Mouse (Mus musculus): ENCODE results near the gene Gm17304. TPM values are rescaled to one million over a fixed set of nuclear protein-coding genes. Genes with fewer than 3 reads are reported as not detected.

The Gm17304 gene
- total RNA-seq, 2 experiments from 2014 or later: not detected

DNA sequence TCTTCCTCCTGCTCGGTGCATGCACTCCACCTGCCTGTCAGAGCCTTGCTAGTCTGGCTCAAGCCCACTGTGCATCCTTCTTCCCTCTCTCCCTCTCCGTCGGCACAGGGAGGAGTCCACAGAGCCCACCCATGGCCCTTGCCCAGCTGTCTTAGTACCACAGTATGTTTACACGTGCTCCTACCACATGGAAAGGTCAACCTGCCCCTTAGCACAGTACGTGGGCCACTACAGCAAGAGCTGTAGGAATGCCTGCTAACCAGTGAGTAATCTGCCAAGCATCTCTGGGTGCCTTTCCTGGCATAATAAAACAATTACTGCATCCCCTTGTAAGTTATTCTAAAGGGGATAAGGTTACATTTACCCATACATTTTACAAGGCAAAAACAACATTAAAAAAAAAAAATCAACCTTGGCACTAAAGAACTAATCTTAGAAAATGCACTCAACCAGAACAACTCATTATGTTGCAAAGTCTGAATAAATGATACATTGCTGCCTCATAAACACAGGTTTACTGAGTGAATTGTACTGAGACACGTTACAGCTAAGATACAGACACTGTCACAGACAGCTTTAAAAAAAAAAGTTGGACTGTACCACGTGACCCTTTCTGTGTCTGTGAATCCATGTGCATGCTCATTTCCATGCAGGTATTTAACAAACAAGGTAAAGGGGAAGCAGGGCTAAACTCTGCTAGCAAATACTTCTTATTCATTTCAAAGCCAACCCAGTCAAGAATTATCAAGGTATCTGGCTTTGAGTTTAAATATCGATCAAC, 19.7 kb downstream of the Gm17304 start:
- TF ChIP-seq CTCF (IDR thresholded peaks at IDR 0.05): no peak
- Histone ChIP-seq H3K4me3 (no peak overlapping the region), H3K27ac (no peak overlapping the region)
- no peak for DNase-seq (ENCODE audit: extremely low spot score in 1 of 2, low spot score in 2 of 2)
- intact Hi-C loops (cut with DNase I): no loop called here

DNA sequence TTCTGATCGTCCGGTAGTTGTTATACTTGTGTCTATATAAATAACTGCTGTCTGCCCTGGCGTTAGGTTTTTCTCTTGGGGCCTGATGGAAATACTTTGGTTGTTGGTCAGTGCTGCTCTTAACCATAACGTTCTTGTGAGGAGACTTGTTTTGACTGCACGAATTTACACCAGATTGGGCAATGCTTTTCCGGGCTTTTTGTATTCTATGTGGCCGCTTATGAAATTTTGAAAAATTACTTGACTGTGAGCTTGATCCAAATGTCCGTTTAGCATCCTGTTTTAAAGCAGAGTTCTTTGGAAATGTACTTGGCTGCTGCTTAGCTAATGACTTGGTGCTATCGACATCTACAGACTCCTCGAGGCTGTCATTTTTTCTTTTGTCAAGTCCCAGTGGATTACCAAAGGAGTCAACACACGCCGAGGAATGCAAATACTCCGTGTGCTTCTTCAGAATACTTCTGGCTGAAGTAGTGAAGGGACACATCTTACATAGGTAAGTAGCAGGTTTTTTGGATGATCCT, 27.6 kb downstream of the Gm17304 start:
- DNase-seq (ENCODE audit: extremely low spot score in 1 of 2, low spot score in 2 of 2): no peak
- Histone ChIP-seq H3K4me3 (no peak overlapping the region), H3K27ac (no peak overlapping the region)
- intact Hi-C loops (cut with DNase I): no loop called here
- no peak for TF ChIP-seq CTCF (IDR thresholded peaks at IDR 0.05)

DNA sequence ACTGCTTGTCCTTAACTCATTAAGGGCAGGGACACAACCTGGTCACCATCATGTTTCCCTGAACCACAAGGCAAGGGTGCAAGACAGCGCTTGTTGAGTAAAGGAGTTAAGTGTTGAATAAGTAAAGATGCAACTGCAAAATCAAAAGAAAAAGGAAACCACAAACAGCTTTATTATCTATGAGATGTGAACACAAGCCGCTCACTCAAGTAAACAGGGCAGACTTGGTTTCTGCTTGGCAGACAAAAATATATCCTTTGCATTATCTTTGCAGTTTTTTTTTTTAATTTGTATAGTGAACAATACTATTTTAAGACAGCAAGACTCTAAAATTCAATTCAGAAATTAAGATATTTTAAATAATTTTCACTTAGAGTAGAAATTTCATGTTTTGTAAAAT, 30.7 kb downstream of the Gm17304 start:
- H3K27ac ChIP-seq: no peak overlapping the region
- intact Hi-C loops (cut with DNase I): no loop called here
- no peak overlapping the region for H3K4me3 ChIP-seq
- DNase-seq (ENCODE audit: extremely low spot score in 1 of 2, low spot score in 2 of 2): no peak
- no peak for TF ChIP-seq CTCF (IDR thresholded peaks at IDR 0.05)

DNA sequence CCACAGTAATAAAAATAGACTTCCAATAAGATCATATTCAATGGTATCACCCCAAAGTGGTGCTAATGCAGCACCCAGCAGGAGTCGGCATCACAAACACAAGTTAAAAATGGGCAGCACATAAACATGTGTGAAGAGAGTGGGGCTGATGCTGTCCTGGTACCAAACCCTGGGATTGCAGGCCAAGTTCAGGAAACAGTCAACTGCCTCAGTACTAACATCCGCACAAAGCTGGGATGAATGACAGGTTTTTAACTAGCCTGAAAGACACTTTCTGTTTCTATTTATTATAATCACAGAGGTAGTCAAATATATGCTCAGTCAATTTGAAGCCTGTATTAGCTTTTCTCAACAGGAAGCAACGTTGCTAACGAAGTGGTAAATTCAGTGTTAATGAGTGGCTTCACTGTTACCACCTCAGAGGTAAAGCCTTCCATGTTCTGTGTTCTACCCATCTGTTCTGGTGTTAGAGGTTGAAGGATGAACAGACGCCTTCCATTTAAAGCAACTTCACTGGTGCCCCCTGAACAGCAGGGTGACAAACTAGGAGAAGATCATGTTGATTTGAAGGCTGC, 31.4 kb downstream of the Gm17304 start:
- Histone ChIP-seq H3K27ac (no peak overlapping the region), H3K4me3 (no peak overlapping the region)
- no peak for TF ChIP-seq CTCF (IDR thresholded peaks at IDR 0.05)
- intact Hi-C loops (cut with DNase I): no loop called here
- no peak for DNase-seq (ENCODE audit: extremely low spot score in 1 of 2, low spot score in 2 of 2)

DNA sequence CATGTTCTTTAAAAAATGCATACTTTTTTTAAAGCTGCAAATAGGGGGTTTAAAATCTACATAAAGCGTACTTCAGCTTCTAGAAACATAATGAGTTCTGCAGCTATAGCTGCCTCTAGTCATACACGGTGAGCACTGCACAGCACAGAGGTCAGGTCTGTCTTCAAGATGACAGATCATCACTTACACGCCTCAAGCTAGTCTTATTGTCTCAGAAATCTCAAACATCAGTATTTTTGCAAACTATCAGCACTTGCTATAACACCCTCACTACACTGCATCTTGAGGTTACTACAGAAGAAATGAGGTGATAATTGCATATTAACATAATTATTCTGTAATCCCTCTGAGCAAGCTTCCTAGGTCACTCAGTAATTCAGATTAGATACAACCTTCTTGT, 33.0 kb downstream of the Gm17304 start:
- H3K4me3 ChIP-seq: no peak overlapping the region
- H3K27ac ChIP-seq: no peak overlapping the region
- no peak for TF ChIP-seq CTCF (IDR thresholded peaks at IDR 0.05)
- intact Hi-C loops (cut with DNase I): no loop called here
- DNase-seq (ENCODE audit: extremely low spot score in 1 of 2, low spot score in 2 of 2): no peak

DNA sequence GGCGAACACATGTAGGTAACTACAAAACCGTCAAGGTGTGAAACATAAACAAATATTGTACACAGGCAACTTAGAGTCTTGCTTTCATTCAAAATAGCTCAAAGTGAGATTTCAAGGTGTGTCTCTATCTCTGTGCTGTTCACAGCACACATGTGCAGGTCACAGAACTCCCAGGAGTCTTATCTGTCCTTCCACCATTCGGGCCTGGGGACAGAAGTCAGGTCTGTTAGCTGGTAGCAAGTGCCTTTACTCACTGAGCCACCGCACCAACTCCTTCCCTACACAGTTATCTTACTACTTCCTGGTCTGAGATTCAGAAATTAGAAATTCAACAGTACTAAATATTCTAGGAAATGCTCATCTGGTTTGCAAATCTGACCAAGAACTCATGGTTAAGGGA, 34.5 kb downstream of the Gm17304 start:
- Histone ChIP-seq H3K4me3 (no peak overlapping the region), H3K27ac (no peak overlapping the region)
- no peak for DNase-seq (ENCODE audit: extremely low spot score in 1 of 2, low spot score in 2 of 2)
- intact Hi-C loops (cut with DNase I): no loop called here
- no peak for TF ChIP-seq CTCF (IDR thresholded peaks at IDR 0.05)

DNA sequence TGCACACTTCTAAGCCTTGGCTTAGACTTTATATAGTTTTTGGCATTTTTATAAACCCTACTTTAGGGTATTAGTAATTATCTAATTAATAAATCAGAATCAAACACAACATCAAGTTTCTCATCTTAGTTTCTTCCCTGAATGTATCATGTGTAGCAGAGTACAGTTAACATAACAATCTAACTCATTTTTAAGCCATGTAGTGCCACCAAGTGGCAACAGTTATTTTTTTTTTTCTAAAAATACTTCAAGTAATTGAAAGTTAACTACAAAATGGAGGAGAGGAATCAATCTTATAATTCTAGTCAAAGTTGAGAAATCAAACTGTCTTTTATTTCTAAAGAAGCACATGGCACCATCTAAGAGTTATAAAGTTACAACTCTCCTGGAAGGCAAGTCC, 40.5 kb downstream of the Gm17304 start:
- no peak for DNase-seq (ENCODE audit: extremely low spot score in 1 of 2, low spot score in 2 of 2)
- TF ChIP-seq CTCF (IDR thresholded peaks at IDR 0.05): peak; percentile 56
- intact Hi-C loops (cut with DNase I): loop anchor here (2.0 to 5.0 kb wide), 3 partner anchors 182 to 647 kb away; no protein-coding TSS in a partner anchor

DNA sequence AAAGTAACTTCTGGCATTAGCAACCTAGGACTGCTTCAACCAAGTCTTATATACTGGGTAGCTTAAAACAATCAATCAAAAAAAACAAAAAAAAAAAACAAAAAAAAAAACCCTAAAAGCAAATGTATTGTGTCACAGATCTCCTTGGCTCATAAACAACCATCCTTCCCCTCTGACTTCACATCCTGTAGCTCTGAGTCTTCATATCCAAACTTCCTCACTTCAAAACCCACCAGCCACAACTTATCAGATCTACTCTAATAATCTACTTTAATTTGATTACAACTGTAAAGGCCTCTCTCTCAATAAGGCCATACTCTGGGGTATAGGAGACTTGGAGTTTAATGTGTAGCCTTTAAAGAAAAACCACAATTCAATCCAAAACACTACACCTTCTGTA, 41.1 kb downstream of the Gm17304 start:
- TF ChIP-seq CTCF (IDR thresholded peaks at IDR 0.05): no peak
- Histone ChIP-seq H3K27ac (no peak overlapping the region), H3K4me3 (no peak overlapping the region)
- intact Hi-C loops (cut with DNase I): loop anchor here (2.0 to 5.0 kb wide), 3 partner anchors 183 to 648 kb away; no protein-coding TSS in a partner anchor
- DNase-seq (ENCODE audit: extremely low spot score in 1 of 2, low spot score in 2 of 2): no peak

More for the DNA sequence above, 40.5 kb downstream of the Gm17304 start:
- Histone ChIP-seq H3K27ac (no peak overlapping the region), H3K4me3 (no peak overlapping the region)

DNA sequence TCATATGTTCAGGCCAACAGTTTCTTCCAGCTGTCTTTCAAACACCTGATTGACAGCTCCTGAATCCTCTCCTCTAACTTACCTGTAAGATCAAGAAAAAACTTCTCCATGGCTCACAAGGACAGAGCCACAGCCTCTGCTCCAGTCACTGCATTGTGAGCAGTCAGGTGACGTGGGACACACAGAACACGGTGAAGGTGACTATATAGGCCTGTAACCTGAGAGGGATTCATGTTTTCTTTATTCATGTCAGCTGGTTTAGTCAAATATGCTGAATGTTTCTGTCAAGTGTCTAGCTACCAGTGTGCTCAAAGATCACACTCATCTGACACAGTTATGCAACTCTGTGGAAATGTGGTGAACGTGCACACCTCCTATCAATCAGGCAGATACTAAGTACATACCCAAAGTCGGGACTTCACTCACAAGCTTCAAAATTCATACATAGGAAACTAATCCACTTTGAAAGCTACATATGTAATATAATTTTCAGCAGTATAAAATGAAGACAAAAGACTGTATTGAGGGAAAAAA, 43.4 kb downstream of the Gm17304 start:
- TF ChIP-seq CTCF (IDR thresholded peaks at IDR 0.05): no peak
- H3K27ac ChIP-seq: no peak overlapping the region
- no peak overlapping the region for H3K4me3 ChIP-seq
- DNase-seq (ENCODE audit: extremely low spot score in 1 of 2, low spot score in 2 of 2): no peak
- intact Hi-C loops (cut with DNase I): no loop called here

DNA sequence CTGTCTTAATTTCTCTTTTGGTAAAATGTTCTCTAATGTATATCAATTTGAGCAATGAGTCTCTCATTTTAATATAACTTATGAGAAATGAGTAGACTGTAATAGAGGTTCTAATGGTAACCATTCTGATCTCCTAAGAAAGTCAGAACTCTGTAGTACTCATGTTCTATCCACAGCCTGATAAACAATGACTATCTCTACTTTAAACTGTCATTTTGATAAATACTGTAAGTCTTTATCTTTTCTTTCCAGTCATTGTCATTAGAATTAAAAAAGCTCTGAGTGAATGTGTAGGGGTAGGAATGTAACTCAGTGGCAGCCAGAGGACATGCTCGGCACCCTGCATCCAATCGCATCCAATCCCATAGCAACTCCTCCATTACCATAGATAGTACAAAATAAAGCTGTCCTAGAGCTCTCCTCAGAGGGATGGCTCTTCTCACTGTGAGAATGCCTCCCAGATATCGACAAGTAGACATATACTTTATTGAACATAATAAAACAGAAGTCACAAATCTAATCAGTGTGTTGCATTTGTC, 44.0 kb downstream of the Gm17304 start:
- TF ChIP-seq CTCF (IDR thresholded peaks at IDR 0.05): no peak
- H3K27ac ChIP-seq: no peak overlapping the region
- intact Hi-C loops (cut with DNase I): no loop called here
- H3K4me3 ChIP-seq: no peak overlapping the region
- DNase-seq (ENCODE audit: extremely low spot score in 1 of 2, low spot score in 2 of 2): no peak

Other genes starting within 250 kb of the Gm17304 start
- gene Barhl2, start 150.9 kb upstream of the Gm17304 start, total RNA-seq (2021): under 1 TPM; 0.82 to 0.95 TPM
- gene Zfp644, start 88.2 kb downstream of the Gm17304 start, total RNA-seq (2021): 100 to 1,000 TPM; 113 to 118 TPM